Mouse (Mus musculus) small intestine, adult 2 months (tissue): ENCODE data around the gene Thy1.

ENCODE experiments used
- CTCF ChIP-seq: fragments of 200-500 bp; IDR thresholded peaks from 2 replicates; pipeline ENCODE4 v1.5.1; 2012; ENCODE audit warnings: low read depth, mild to moderate bottlenecking, control low read depth, inconsistent platforms, low read length, moderate library complexity, mixed read lengths; ENCODE audit not compliant: insufficient replicate concordance, insufficient read length; ENCODE audit errors: extremely low read depth
- POLR2A ChIP-seq: fragments of 200-500 bp; IDR thresholded peaks from 2 replicates; pipeline ENCODE4 v1.6.1; 2012; ENCODE audit warnings: low read depth, mild to moderate bottlenecking, control low read depth, inconsistent platforms, low read length, moderate library complexity

DNA sequence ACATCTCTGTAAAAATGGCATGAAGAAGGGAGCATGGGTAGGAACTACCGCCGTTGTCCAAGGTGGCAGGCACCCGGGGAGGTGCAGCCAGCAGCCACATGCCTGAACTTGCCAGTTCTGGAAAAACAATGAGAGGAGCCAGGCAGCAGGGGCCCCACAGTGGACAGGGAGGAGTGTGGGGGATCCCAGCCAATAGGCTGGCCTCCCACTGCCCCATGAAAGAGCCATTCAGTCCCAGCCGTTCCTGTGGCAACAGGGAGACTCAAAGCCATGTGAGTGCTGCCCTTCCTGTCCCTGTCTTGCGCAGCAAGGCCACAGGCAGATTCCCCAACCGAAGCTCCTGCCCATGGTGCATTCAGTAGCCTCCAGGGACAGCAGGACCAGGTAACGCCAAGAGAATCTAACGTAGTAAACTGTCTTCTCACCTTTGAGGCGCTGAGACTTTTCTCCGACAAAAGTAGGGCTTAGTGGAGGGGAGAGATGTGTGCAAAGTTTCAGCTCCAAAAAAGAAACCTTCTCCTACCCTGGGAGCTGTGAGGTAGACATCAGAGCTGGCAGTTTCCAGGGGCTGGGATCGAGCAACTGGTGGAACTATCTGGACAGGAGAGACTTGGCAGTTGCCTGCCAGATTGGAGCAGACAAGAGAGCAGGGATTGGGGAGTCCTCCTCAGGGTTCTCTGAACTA is 28.9 kb downstream of the Thy1 start:
- no peak for TF ChIP-seq CTCF
- no peak for TF ChIP-seq POLR2A
